Mouse (Mus musculus): ENCODE data around the gene Phactr2. TPM values are rescaled to one million over a fixed set of nuclear protein-coding genes. Genes with fewer than 3 reads are reported as not detected.

The Phactr2 gene
- polyA plus RNA-seq, 1 experiment from 2014 or later: 8.1 TPM

DNA sequence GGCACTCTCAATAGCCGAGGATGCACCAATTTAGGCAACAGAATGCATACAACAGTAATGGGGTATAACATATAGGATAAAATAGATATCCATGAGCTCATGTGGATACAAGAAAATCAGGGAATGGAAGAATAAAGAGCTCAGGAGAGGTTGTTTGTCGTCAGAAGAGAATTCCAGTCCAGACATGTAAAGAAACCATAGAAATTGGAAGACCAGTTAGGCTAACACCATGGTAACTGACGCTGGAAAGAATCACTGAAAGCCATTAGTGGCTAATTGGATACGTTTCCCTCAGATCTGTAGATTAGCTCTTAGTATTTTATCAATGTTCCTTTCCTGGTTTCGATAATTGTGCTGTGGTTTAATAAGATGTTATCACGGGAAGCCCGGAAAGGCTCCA, 41.2 kb downstream of the Phactr2 start:
- H3K4me3 ChIP-seq (replicated peaks; ENCODE audit: low read length): no peak overlapping the region
- no peak for ATAC-seq
- H3K27me3 ChIP-seq (replicated peaks; ENCODE audit: control insufficient read depth, insufficient read depth, low read length): no peaks in the 10 kb centered on the region
- H3K9ac ChIP-seq (replicated peaks; ENCODE audit: low read depth, low read length): no peak overlapping the region
- H3K9me3 ChIP-seq (ENCODE audit: control insufficient read depth, low read length): no peaks in the 10 kb centered on the region
- 15% methylated on average over 7 of the region's 7 CpGs for WGBS
- no peaks in the 10 kb centered on the region for H3K36me3 ChIP-seq (ENCODE audit: control insufficient read depth, insufficient read depth)
- H3K4me2 ChIP-seq (ENCODE audit: low read length): no peak overlapping the region
- no peak overlapping the region for H3K27ac ChIP-seq (ENCODE audit: low read length)
- peaks cover 2% of the 10 kb centered on the region; the same call in 1 of the 2 replicates for H3K4me1 ChIP-seq (replicated peaks; ENCODE audit: control insufficient read depth, insufficient read depth, low read length)

DNA sequence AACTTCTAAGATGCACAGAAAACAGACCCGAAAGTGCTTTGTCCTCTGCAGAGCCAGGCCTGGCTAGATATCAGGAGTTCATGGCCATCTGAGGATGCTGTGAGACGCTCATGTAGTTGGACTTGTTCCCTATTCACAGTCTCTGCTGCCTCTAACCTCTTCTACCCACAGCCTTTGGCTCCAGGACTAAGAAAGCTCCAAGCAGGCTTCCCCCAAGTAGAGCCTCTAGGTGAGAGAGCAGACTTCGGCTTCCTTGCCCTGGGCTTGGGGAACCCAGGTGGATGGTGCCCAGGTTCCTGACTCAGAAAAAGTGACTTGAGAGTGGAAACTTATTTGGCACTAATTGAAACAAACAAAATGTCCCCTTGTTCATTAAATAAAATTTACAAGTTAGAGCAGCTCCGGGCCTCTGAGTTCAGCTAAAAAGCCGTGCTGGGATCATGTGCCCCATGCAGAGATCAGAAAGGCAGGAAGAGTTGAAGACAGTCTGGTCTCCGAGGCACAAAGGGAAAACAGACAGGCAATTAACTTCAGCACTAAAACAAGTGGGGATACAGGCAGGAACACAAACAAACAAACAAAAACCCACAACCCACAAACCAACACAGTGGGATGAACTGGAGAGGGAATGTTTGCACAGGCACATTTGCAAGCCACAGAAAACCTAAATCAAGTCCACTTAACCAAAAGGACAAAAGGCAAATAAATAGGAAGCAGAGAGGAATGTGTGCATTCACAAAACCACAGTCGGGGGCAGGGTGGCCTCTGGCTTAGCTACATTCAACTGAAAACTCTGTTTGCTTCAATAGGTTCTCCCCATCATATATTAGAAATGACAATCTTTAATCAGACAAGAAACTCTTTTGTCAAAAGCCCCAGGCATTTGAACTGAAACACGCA, 42.3 kb downstream of the Phactr2 start:
- Histone ChIP-seq H3K27me3 (replicated peaks; ENCODE audit: control insufficient read depth, insufficient read depth, low read length) (no peaks in the 10 kb centered on the region), H3K4me1 (replicated peaks; ENCODE audit: control insufficient read depth, insufficient read depth, low read length) (peaks cover 2% of the 10 kb centered on the region; the same call in 1 of the 2 replicates), H3K4me3 (replicated peaks; ENCODE audit: low read length) (no peak overlapping the region), H3K9ac (replicated peaks; ENCODE audit: low read depth, low read length) (no peak overlapping the region), H3K4me2 (ENCODE audit: low read length) (no peak overlapping the region), H3K36me3 (ENCODE audit: control insufficient read depth, insufficient read depth) (no peaks in the 10 kb centered on the region), H3K9me3 (ENCODE audit: control insufficient read depth, low read length) (no peaks in the 10 kb centered on the region), H3K27ac (ENCODE audit: low read length) (no peak overlapping the region)
- 22% methylated on average over 8 of the region's 8 CpGs for WGBS
- no peak for ATAC-seq

DNA sequence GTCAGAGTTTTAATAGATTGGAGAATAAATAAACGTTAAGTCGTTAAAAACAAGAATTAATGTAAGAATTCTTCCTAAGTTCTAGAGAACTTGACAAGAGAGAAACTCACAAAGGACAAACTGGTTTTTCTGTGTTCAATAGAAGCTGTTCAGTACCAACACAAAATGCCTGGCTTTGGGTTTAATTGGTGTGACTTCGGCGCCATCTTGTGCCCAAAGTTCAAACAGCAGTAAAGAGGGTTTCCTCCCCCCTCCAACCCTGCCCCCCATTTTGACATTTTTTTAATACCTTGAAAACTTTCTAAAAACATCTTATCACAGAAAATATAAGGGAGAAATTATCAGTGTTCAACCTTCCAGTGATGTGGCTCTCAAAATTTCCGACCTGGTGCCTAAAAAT, 44.4 kb downstream of the Phactr2 start:
- Histone ChIP-seq H3K4me3 (replicated peaks; ENCODE audit: low read length) (no peak overlapping the region), H3K4me2 (ENCODE audit: low read length) (no peak overlapping the region), H3K36me3 (ENCODE audit: control insufficient read depth, insufficient read depth) (no peaks in the 10 kb centered on the region), H3K27me3 (replicated peaks; ENCODE audit: control insufficient read depth, insufficient read depth, low read length) (no peaks in the 10 kb centered on the region), H3K4me1 (replicated peaks; ENCODE audit: control insufficient read depth, insufficient read depth, low read length) (peaks cover 2% of the 10 kb centered on the region; the same call in 1 of the 2 replicates), H3K27ac (ENCODE audit: low read length) (no peak overlapping the region), H3K9me3 (ENCODE audit: control insufficient read depth, low read length) (no peaks in the 10 kb centered on the region), H3K9ac (replicated peaks; ENCODE audit: low read depth, low read length) (no peak overlapping the region)
- 8% methylated on average over 5 of the region's 5 CpGs for WGBS
- ATAC-seq: peak; percentile 71

GRCm38 (mm10) chr10:13429240-13429639, 45.0 kb downstream of the Phactr2 start:
- peak overlapping the region; percentile 33 for H3K4me2 ChIP-seq (ENCODE audit: low read length)
- no peaks in the 10 kb centered on the region for H3K27me3 ChIP-seq (replicated peaks; ENCODE audit: control insufficient read depth, insufficient read depth, low read length)
- no peaks in the 10 kb centered on the region for H3K9me3 ChIP-seq (ENCODE audit: control insufficient read depth, low read length)
- peak overlapping the region; percentile 32; the same call in 1 of the 2 replicates for H3K9ac ChIP-seq (replicated peaks; ENCODE audit: low read depth, low read length)
- ATAC-seq: peak; percentile 45
- H3K4me1 ChIP-seq (replicated peaks; ENCODE audit: control insufficient read depth, insufficient read depth, low read length): peaks cover 2% of the 10 kb centered on the region; the same call in 1 of the 2 replicates
- no peak overlapping the region for H3K4me3 ChIP-seq (replicated peaks; ENCODE audit: low read length)
- 9% methylated on average over 13 of the region's 13 CpGs for WGBS
- H3K36me3 ChIP-seq (ENCODE audit: control insufficient read depth, insufficient read depth): no peaks in the 10 kb centered on the region
- H3K27ac ChIP-seq (ENCODE audit: low read length): no peak overlapping the region

DNA sequence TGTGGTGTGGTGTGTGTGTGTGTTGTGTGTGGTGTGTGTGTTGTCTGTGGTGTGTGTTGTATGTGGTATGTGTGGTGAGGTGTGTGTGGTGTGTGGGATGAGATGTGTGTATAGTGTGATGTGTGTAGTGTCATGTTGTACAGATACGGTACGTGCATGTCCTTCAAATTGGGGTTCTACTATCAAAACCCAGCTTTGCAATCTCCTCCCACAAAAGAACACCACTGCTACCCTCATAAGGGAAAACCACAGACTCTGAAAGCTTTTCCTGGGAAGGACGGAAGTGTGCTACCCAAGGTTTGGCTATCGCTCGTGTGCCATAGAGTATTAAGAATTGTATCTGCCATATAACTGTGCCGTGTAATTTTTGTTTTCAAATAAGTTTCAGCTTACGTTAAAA, 45.7 kb downstream of the Phactr2 start:
- no peak overlapping the region for H3K27ac ChIP-seq (ENCODE audit: low read length)
- no peak for ATAC-seq
- no peak overlapping the region for H3K9ac ChIP-seq (replicated peaks; ENCODE audit: low read depth, low read length)
- H3K4me3 ChIP-seq (replicated peaks; ENCODE audit: low read length): no peak overlapping the region
- no peaks in the 10 kb centered on the region for H3K9me3 ChIP-seq (ENCODE audit: control insufficient read depth, low read length)
- H3K4me2 ChIP-seq (ENCODE audit: low read length): no peak overlapping the region
- H3K27me3 ChIP-seq (replicated peaks; ENCODE audit: control insufficient read depth, insufficient read depth, low read length): no peaks in the 10 kb centered on the region
- no peaks in the 10 kb centered on the region for H3K36me3 ChIP-seq (ENCODE audit: control insufficient read depth, insufficient read depth)
- peaks cover 2% of the 10 kb centered on the region; the same call in 1 of the 2 replicates for H3K4me1 ChIP-seq (replicated peaks; ENCODE audit: control insufficient read depth, insufficient read depth, low read length)
- 72% methylated on average over 7 of the region's 7 CpGs for WGBS

GRCm38 (mm10) chr10:13427599-13427998, 46.6 kb downstream of the Phactr2 start:
- Histone ChIP-seq H3K4me1 (replicated peaks; ENCODE audit: control insufficient read depth, insufficient read depth, low read length) (peaks cover 2% of the 10 kb centered on the region; the same call in 1 of the 2 replicates), H3K9ac (replicated peaks; ENCODE audit: low read depth, low read length) (no peak overlapping the region), H3K36me3 (ENCODE audit: control insufficient read depth, insufficient read depth) (no peaks in the 10 kb centered on the region), H3K4me2 (ENCODE audit: low read length) (no peak overlapping the region), H3K9me3 (ENCODE audit: control insufficient read depth, low read length) (no peaks in the 10 kb centered on the region), H3K4me3 (replicated peaks; ENCODE audit: low read length) (no peak overlapping the region), H3K27me3 (replicated peaks; ENCODE audit: control insufficient read depth, insufficient read depth, low read length) (no peaks in the 10 kb centered on the region), H3K27ac (ENCODE audit: low read length) (no peak overlapping the region)
- no peak for ATAC-seq
- WGBS: 59% methylated on average over 10 of the region's 10 CpGs

GRCm38 (mm10) chr10:13425198-13425597, 49.0 kb downstream of the Phactr2 start:
- 87% methylated on average over 9 of the region's 9 CpGs for WGBS
- Histone ChIP-seq H3K9ac (replicated peaks; ENCODE audit: low read depth, low read length) (no peak overlapping the region), H3K4me1 (replicated peaks; ENCODE audit: control insufficient read depth, insufficient read depth, low read length) (peaks cover 4% of the 10 kb centered on the region; the same call in 1 of the 2 replicates), H3K27ac (ENCODE audit: low read length) (no peak overlapping the region), H3K36me3 (ENCODE audit: control insufficient read depth, insufficient read depth) (no peaks in the 10 kb centered on the region), H3K4me2 (ENCODE audit: low read length) (no peak overlapping the region), H3K9me3 (ENCODE audit: control insufficient read depth, low read length) (no peaks in the 10 kb centered on the region), H3K27me3 (replicated peaks; ENCODE audit: control insufficient read depth, insufficient read depth, low read length) (no peaks in the 10 kb centered on the region), H3K4me3 (replicated peaks; ENCODE audit: low read length) (no peak overlapping the region)
- no peak for ATAC-seq

DNA sequence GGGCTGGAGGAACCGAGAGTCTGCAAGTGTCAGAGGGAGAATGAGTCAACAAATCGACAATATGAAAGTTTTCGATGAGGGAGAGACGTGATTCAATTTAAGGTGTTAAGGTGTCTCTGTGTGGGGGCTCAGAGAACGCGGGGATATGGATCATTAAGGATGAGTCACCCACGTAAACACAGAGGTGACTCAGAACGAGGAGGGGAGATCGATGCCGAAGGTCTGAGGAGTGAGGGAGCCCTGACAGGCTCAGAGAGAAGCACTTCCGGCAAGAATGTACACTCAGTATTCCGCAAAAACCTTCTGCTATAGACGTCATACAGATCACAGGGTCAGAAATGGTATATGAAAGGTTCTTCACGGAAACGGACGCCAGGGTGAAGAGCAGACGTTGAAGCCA, 49.7 kb downstream of the Phactr2 start:
- no peak overlapping the region for H3K4me3 ChIP-seq (replicated peaks; ENCODE audit: low read length)
- 91% methylated on average over 17 of the region's 17 CpGs for WGBS
- H3K9me3 ChIP-seq (ENCODE audit: control insufficient read depth, low read length): no peaks in the 10 kb centered on the region
- H3K36me3 ChIP-seq (ENCODE audit: control insufficient read depth, insufficient read depth): no peaks in the 10 kb centered on the region
- no peak for ATAC-seq
- H3K4me2 ChIP-seq (ENCODE audit: low read length): no peak overlapping the region
- H3K27me3 ChIP-seq (replicated peaks; ENCODE audit: control insufficient read depth, insufficient read depth, low read length): no peaks in the 10 kb centered on the region
- H3K9ac ChIP-seq (replicated peaks; ENCODE audit: low read depth, low read length): no peak overlapping the region
- H3K4me1 ChIP-seq (replicated peaks; ENCODE audit: control insufficient read depth, insufficient read depth, low read length): peaks cover 4% of the 10 kb centered on the region; the same call in 1 of the 2 replicates
- no peak overlapping the region for H3K27ac ChIP-seq (ENCODE audit: low read length)

DNA sequence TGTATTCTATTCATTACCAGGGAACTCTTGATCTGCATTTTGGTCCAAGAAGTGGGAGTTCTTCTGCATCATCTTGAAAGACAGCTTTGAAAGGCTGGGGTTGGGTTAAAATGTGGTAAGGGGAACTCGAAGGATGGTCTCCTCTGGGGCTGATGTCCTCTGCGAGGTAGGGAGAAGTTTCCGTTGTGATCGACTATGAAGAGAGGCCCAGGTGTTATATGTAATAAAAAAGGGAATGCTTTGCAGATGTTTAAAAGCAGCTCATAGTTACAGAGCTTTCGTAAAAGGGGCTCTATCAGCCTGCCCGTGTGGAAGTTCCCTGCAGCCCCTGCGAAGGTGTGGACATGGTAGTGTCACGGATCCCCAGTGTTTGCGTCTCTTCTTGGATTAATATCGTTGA, 50.2 kb downstream of the Phactr2 start:
- Histone ChIP-seq H3K9me3 (ENCODE audit: control insufficient read depth, low read length) (no peaks in the 10 kb centered on the region), H3K36me3 (ENCODE audit: control insufficient read depth, insufficient read depth) (no peaks in the 10 kb centered on the region), H3K4me1 (replicated peaks; ENCODE audit: control insufficient read depth, insufficient read depth, low read length) (peaks cover 2% of the 10 kb centered on the region; the same call in 1 of the 2 replicates), H3K9ac (replicated peaks; ENCODE audit: low read depth, low read length) (no peak overlapping the region), H3K27me3 (replicated peaks; ENCODE audit: control insufficient read depth, insufficient read depth, low read length) (no peaks in the 10 kb centered on the region), H3K4me3 (replicated peaks; ENCODE audit: low read length) (no peak overlapping the region), H3K27ac (ENCODE audit: low read length) (no peak overlapping the region), H3K4me2 (ENCODE audit: low read length) (no peak overlapping the region)
- WGBS: 92% methylated on average over 10 of the region's 10 CpGs
- no peak for ATAC-seq
